Mouse (Mus musculus) forebrain, embryonic 11.5 days (tissue): ENCODE results near the gene Usp36. TPM values are rescaled to one million over a fixed set of nuclear protein-coding genes. Genes with fewer than 3 reads are reported as not detected.

ENCODE experiments used
- polyA plus RNA-seq: library from polyadenylated mRNA; unstranded; fragments of >200 nt; fragmentation: Nextera tagmentation; extraction: Ambion mirVana; gene quantifications from 2 replicates; pipeline ENCODE4 v1.2.1, GENCODE M21; 2014

The Usp36 gene
- polyA plus RNA-seq, 1 experiment from 2014 or later = 17.3 TPM

Other genes starting within 250 kb of the Usp36 start
- gene Dnah17, start 159.6 kb downstream of the Usp36 start, polyA plus RNA-seq = 0.17 and 0.21 TPM in 2 replicates
- gene Cyth1, start 41.7 kb downstream of the Usp36 start, polyA plus RNA-seq = 11.5 and 12.1 TPM in 2 replicates
- gene Cep295nl, start 52.3 kb upstream of the Usp36 start, polyA plus RNA-seq = 0.44 and 0.60 TPM in 2 replicates
- gene Timp2, start 65.5 kb upstream of the Usp36 start, polyA plus RNA-seq = 48.0 and 50.8 TPM in 2 replicates
- gene Lgals3bp, start 111.8 kb upstream of the Usp36 start, polyA plus RNA-seq = 0.71 and 1.1 TPM in 2 replicates
- 25.4 and 30.8 TPM in 2 replicates for gene Cant1, start 128.8 kb upstream of the Usp36 start, polyA plus RNA-seq
- gene C1qtnf1, start 138.0 kb upstream of the Usp36 start, polyA plus RNA-seq = 2.0 and 2.3 TPM in 2 replicates
- gene Engase, start 186.6 kb upstream of the Usp36 start, polyA plus RNA-seq = 9.0 and 10.6 TPM in 2 replicates